Mouse (Mus musculus) layer of hippocampus, adult 9-10 months (tissue): Measurements from ENCODE around the gene Rrm2.
"Not testable (repeated sequence)": the region's sequence is repeated elsewhere in the genome, so short reads cannot be mapped to it uniquely, and the experiment has no call there.

Experiments
- DNase-seq: peaks from one replicate; pipeline ENCODE4 v3.0.0; 2022; ENCODE audit warnings: low spot score

The Rrm2 gene

GRCm38 (mm10) chr12:24705502-24706263 lies 2.4 kb upstream of the Rrm2 start:
- DNase-seq, result no peak

GRCm38 (mm10) chr12:24706764-24707479 lies 1.1 kb upstream of the Rrm2 start:
- DNase-seq, result no peak

GRCm38 (mm10) chr12:24707480-24707802 lies 600 bp upstream of the Rrm2 start:
- DNase-seq, result no peak

- no peak for DNase-seq
Observed at GRCm38 (mm10) chr12:24708824-24709218, 780 bp downstream of the Rrm2 start.

- no peak for DNase-seq
Observed at GRCm38 (mm10) chr12:24709409-24709808, 1.4 kb downstream of the Rrm2 start.

- DNase-seq, result peak; percentile 80
Observed at GRCm38 (mm10) chr12:24709831-24710508, 1.9 kb downstream of the Rrm2 start.

GRCm38 (mm10) chr12:24710672-24711071 lies 2.6 kb downstream of the Rrm2 start:
- DNase-seq, result no peak

GRCm38 (mm10) chr12:24712396-24712795 lies 4.4 kb downstream of the Rrm2 start:
- DNase-seq, result no peak

GRCm38 (mm10) chr12:24714579-24715255 lies 6.7 kb downstream of the Rrm2 start:
- no peak for DNase-seq

- DNase-seq, result no peak
Observed at GRCm38 (mm10) chr12:24715268-24715896, 7.3 kb downstream of the Rrm2 start.

GRCm38 (mm10) chr12:24716721-24717301 lies 8.8 kb downstream of the Rrm2 start:
- no peak for DNase-seq

GRCm38 (mm10) chr12:24723434-24723833 lies 15.4 kb downstream of the Rrm2 start:
- DNase-seq, result no peak

- no peak for DNase-seq
Observed at GRCm38 (mm10) chr12:24723859-24724258, 15.8 kb downstream of the Rrm2 start.

- no peak for DNase-seq
Observed at GRCm38 (mm10) chr12:24724369-24724768, 16.3 kb downstream of the Rrm2 start.

GRCm38 (mm10) chr12:24734828-24735394 lies 26.9 kb downstream of the Rrm2 start:
- peak; percentile 55 for DNase-seq

GRCm38 (mm10) chr12:24736956-24737355 lies 28.9 kb downstream of the Rrm2 start:
- no peak for DNase-seq

- no peak for DNase-seq
Observed at GRCm38 (mm10) chr12:24739963-24740362, 31.9 kb downstream of the Rrm2 start.

- DNase-seq, result not testable (repeated sequence)
Observed at GRCm38 (mm10) chr12:24741535-24741934, 33.5 kb downstream of the Rrm2 start.

GRCm38 (mm10) chr12:24744309-24744708 lies 36.3 kb downstream of the Rrm2 start:
- no peak for DNase-seq

- DNase-seq, result no peak
Observed at GRCm38 (mm10) chr12:24746579-24747296, 38.7 kb downstream of the Rrm2 start.

- DNase-seq, result no peak
Observed at GRCm38 (mm10) chr12:24747297-24747696, 39.3 kb downstream of the Rrm2 start.
